Mouse (Mus musculus) ES-Bruce4 (cell line): ENCODE results near the gene Ppp1r37.

Experiments
- CTCF ChIP-seq: IDR thresholded peaks from one replicate; pipeline ENCODE4 v1.8.1; 2011; ENCODE audit warnings: low read depth, low read length
- EP300 ChIP-seq: IDR thresholded peaks from 2 replicates; pipeline ENCODE4 v1.6.1; 2011; ENCODE audit warnings: low read depth, low read length; ENCODE audit not compliant: insufficient read depth
- POLR2A ChIP-seq: IDR thresholded peaks from one replicate; pipeline ENCODE4 v1.8.1; 2011; ENCODE audit warnings: low read length; ENCODE audit not compliant: insufficient read depth

DNA sequence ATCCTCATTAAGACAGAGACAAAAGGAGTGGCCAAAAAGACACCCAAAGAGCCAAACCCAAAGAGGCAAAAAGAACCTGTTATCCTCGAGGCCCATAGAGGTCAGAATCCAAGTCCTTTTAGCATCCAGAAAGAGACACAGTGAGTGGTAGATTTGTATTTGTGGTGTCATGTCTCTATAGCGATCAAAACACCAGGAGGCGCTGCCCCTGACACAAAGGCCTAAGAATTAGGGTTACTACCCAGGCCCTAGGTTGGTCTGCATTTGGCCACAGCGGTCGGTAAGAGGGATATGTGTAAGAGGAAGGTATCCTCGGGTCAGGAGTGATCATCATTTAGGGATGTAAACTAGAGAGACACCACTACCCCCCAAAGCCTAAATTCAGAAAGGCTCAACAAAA, 56.5 kb downstream of the Ppp1r37 start:
- TF ChIP-seq CTCF: peak; percentile 21
- TF ChIP-seq POLR2A: no peak
- TF ChIP-seq EP300: no peak
